Mouse (Mus musculus) small intestine, adult 2 months (tissue): Measurements from ENCODE around the gene Tomm40.

Experiments
- CTCF ChIP-seq: fragments of 200-500 bp; IDR thresholded peaks from 2 replicates; pipeline ENCODE4 v1.5.1; 2012; ENCODE audit warnings: low read depth, mild to moderate bottlenecking, control low read depth, inconsistent platforms, low read length, moderate library complexity, mixed read lengths; ENCODE audit not compliant: insufficient replicate concordance, insufficient read length; ENCODE audit errors: extremely low read depth
- POLR2A ChIP-seq: fragments of 200-500 bp; IDR thresholded peaks from 2 replicates; pipeline ENCODE4 v1.6.1; 2012; ENCODE audit warnings: low read depth, mild to moderate bottlenecking, control low read depth, inconsistent platforms, low read length, moderate library complexity

DNA sequence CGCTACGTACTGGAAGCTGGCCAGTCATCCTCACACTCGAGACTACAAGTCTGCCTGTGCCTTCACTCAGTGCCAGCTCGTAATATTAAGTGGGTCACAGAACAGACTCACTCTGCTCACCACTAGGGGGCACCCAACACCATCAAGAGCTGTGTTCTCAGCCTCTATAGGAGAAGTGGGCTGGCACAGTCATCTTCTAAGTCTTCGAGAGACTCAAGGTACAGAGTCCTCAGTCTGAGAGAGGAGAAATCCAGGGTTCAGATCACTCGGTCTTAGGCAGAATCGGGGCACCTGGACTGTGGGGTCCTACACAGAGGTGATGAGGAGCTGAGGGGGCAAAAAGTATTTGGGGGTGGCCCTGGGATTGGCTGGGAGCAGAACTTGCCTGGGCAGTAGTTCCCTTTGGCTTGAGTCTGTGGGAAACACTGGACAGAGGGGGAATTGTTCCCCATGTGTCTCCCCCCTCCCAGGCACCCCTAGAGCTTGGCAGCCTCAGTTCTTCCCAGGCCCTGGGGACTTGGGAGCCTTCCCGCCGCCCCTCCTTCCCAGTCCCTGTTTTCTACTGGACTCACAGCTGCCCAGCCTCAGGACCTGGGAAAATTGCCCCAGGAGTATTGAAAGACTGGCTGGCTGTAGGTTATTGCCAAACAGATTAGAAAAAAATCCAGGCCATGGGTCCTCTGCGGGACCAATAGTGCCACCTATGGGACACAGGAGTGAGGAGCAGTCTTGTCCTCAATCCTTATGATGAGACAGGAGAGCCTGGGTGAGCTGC lies 46.1 kb downstream of the Tomm40 start:
- TF ChIP-seq CTCF = peak; percentile 88; the same call in 1 of the 2 replicates
- TF ChIP-seq POLR2A = no peak
